Mouse (Mus musculus) thymus, adult 2 months (tissue): ENCODE results near the gene Lta. TPM values are rescaled to one million over a fixed set of nuclear protein-coding genes. Genes with fewer than 3 reads are reported as not detected.

Experiments used
- DNase-seq: peaks from one replicate; pipeline ENCODE4 v3.0.0; 2021
- H3K27ac ChIP-seq: fragments of 200-500 bp; 2 replicates; pipeline ENCODE4 v1.5.1; 2012; ENCODE audit warnings: low read length, control low read depth; ENCODE audit not compliant: control insufficient read depth, insufficient read depth
- H3K27me3 ChIP-seq: fragments of 200-500 bp; 2 replicates; pipeline ENCODE4 v1.6.1; 2012; ENCODE audit warnings: mild to moderate bottlenecking, low read length, moderate library complexity, mixed read lengths; ENCODE audit not compliant: control insufficient read depth, insufficient read depth
- H3K36me3 ChIP-seq: fragments of 200-500 bp; 2 replicates; pipeline ENCODE4 v1.6.1; 2012; ENCODE audit warnings: mild to moderate bottlenecking, low read length, moderate library complexity; ENCODE audit not compliant: control insufficient read depth, insufficient read depth
- H3K4me1 ChIP-seq: fragments of 200-500 bp; replicated peaks from 2 replicates; pipeline ENCODE4 v1.6.1; 2012; ENCODE audit warnings: low read length; ENCODE audit not compliant: control insufficient read depth, insufficient read depth
- H3K4me3 ChIP-seq: fragments of 200-500 bp; 2 replicates; pipeline ENCODE4 v1.5.1; 2012; ENCODE audit warnings: mild to moderate bottlenecking, low read length, control low read depth, moderate library complexity; ENCODE audit not compliant: control insufficient read depth, insufficient read depth
- CTCF ChIP-seq: fragments of 200-500 bp; IDR thresholded peaks from 2 replicates; pipeline ENCODE4 v1.5.1; 2012; ENCODE audit warnings: mild to moderate bottlenecking, control low read depth, low read length, moderate library complexity, borderline replicate concordance; ENCODE audit not compliant: control insufficient read depth, poor library complexity, insufficient read depth; ENCODE audit errors: extremely low read depth
- POLR2A ChIP-seq: fragments of 200-500 bp; IDR thresholded peaks from 2 replicates; pipeline ENCODE4 v1.6.1; 2012; ENCODE audit warnings: mild to moderate bottlenecking, low read length, control low read depth, moderate library complexity; ENCODE audit not compliant: control insufficient read depth, poor library complexity, insufficient read depth; ENCODE audit errors: extremely low read depth
- WGBS: fragments of 180-500 bp; shearing (Covaris S2); methylation state at CpG from one replicate; pipeline ENCODE4 v1.1.7; 2018; 5-methylcytosine and 5-hydroxymethylcytosine counted together
- polyA plus RNA-seq: library from polyadenylated mRNA; depleted of rRNA; stranded (reverse); fragments of >200 nt; gene quantifications from 2 replicates; pipeline ENCODE4 v1.2.3, GENCODE M21; 2012

Gene Lta
- polyA plus RNA-seq, 1 experiment, result 14.4 TPM

DNA sequence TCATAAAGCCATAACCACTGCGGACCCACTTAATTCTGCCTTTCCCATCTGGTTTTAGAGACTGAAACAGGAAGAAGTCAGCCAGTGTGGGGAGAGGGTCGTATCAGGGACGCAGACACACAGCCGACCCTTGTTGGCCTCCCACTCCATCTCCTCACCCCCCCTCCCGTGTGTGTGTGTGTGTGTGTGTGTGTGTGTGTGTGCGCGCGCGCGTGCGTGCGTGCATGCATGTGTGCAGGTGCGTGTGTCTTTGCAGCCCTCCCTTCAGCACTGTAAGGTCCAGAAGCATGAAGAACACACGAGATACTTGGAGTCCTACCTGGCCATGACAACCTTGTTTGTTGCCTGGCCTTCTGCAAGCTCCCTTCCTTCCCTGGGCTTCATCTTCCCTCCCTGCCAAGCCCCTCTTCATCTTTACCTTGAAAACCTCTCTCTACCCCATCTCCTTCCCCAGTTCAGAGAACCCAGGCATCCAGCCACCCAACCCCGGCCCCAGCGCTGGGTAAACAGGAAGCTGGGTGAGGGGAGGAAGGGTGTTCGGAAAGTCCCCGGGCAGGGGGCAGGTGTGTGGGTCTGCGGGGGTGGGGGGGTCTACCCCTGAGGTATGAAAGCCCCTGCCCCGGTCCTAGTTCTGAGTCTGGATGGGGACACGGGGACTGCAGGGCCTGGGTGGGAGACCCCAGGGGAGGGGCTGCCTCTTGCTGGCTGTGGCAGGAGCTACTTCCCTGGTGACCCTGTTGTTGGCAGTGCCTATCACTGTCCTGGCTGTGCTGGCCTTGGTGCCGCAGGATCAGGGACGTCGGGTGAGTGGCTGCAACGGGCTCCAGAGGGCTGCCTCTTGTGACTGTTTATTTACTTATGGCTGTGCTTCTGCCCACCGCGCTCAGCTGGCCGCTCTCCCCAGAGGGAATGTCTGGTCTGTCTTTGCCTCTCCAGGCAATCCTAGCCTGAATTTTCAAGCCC is 11.0 kb downstream of the Lta start, which contains the start of gene Ltb:
Ltb (plus strand) TSS at position 559 of the 963 bp plus-strand sequence.
- DNase-seq, result peak; percentile 91
- Histone ChIP-seq H3K27ac (peak within 1 kb of the TSS; percentile 96), H3K4me3 (peak within 1 kb of the TSS; percentile 67), H3K27me3 (no peaks in the 10 kb centered on the region), H3K36me3 (no peaks in the 10 kb centered on the region), H3K4me1 (peaks cover 50% of the 10 kb centered on the region)
- TF ChIP-seq POLR2A (peak; percentile 88), CTCF (no peak)
- 4% methylated on average over 28 of the region's 28 CpGs for WGBS

DNA sequence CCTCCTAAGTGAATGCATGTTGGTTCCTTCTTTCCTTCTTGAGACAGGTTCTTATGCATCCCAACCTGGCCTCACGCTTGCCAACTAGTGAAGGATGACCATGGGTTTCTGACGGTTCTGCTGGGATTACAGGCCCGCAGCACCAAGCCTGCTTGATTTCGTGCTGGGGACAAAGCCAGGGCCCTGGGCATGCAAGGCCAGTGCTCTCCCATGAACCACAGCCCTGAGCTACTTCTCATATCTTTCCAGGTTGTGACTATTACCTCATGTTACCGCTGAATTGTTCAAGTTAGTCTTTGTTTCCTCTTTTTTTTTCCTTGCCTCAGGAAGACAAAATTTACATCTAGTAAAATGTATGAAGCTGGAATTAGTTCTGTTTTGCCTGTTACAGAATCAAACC is 12.2 kb downstream of the Lta start:
- TF ChIP-seq CTCF (no peak), POLR2A (no peak)
- no peak for DNase-seq
- peaks cover 53% of the 10 kb centered on the region for H3K4me1 ChIP-seq
- no peaks in the 10 kb centered on the region for H3K27me3 ChIP-seq
- 62% methylated on average over 5 of the region's 5 CpGs for WGBS
- H3K27ac ChIP-seq, result peak overlapping the region; percentile 96
- H3K36me3 ChIP-seq, result no peaks in the 10 kb centered on the region
- H3K4me3 ChIP-seq, result no peak overlapping the region

DNA sequence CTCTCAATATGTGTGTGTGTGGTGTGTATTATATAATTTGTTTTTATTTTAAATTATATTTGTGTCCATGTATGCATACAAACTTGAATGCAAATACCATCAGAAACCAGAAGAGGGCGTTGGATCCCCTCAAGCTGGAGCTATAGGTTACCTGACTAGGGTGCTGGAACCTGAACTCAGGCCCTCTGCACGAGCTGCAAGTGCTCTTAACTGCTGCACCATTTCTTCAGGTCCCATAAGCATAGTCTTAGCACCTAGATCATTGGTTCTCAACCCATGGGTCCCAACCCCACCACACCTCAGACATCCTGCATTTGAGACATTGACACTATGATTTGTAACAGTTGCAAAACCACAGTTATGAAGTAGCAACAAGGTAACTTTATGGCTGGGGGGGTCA is 13.4 kb downstream of the Lta start:
- no peaks in the 10 kb centered on the region for H3K36me3 ChIP-seq
- H3K4me3 ChIP-seq, result no peak overlapping the region
- H3K27me3 ChIP-seq, result no peaks in the 10 kb centered on the region
- WGBS, result 81% methylated on average over 2 of the region's 2 CpGs
- TF ChIP-seq POLR2A, result no peak
- no peak for TF ChIP-seq CTCF
- DNase-seq, result no peak
- peaks cover 52% of the 10 kb centered on the region for H3K4me1 ChIP-seq
- no peak overlapping the region for H3K27ac ChIP-seq

DNA sequence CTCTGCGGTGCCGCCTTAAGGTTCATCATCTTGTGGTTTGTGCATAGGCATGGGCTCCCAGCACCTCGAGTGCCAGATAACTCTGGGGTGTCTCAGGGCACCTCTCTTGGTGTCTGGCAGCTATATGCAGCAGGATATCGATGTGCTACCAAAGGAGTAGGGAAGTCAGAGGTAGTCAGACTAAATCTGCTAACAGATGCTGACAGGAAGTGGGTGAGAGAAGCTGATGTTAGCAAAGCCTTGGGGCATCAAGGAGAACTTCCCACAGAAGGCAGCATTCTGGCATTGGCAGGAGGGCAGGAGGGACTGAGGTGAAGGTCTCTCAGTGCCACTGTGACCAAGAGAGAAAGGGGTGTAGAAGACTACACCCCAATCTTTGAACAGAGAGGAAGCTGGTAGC is 15.1 kb downstream of the Lta start:
- Histone ChIP-seq H3K36me3 (no peaks in the 10 kb centered on the region), H3K4me3 (no peak overlapping the region), H3K4me1 (peaks cover 58% of the 10 kb centered on the region), H3K27me3 (no peaks in the 10 kb centered on the region), H3K27ac (peak overlapping the region; percentile 97)
- TF ChIP-seq CTCF, result no peak
- no peak for TF ChIP-seq POLR2A
- 9% methylated on average over 4 of the region's 4 CpGs for WGBS
- DNase-seq, result peak; percentile 57

DNA sequence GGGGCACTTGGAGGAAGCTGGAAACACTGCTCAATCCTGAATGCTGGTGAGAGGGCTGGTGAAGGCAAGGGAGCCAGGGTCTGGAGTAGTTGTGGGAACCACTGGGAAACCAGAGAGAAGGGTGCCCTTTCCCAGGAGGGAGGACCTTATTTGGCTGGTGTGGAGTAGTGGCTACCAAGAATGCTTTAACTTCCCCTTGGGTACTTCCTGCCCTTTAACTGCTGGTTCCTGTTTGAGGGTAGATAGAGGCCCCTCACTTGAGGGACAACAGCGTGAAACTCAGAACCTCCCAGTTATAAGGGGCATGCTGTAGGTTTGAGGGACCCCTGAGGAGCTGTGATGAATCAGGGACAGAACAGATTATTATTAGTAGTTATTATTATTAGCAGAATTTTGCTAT is 16.0 kb downstream of the Lta start:
- Histone ChIP-seq H3K27me3 (no peaks in the 10 kb centered on the region), H3K4me1 (peaks cover 66% of the 10 kb centered on the region), H3K4me3 (no peak overlapping the region), H3K27ac (peak overlapping the region; percentile 97), H3K36me3 (no peaks in the 10 kb centered on the region)
- WGBS, result 14% methylated on average over 1 of the region's 1 CpGs
- no peak for DNase-seq
- TF ChIP-seq POLR2A, result no peak
- TF ChIP-seq CTCF, result no peak

DNA sequence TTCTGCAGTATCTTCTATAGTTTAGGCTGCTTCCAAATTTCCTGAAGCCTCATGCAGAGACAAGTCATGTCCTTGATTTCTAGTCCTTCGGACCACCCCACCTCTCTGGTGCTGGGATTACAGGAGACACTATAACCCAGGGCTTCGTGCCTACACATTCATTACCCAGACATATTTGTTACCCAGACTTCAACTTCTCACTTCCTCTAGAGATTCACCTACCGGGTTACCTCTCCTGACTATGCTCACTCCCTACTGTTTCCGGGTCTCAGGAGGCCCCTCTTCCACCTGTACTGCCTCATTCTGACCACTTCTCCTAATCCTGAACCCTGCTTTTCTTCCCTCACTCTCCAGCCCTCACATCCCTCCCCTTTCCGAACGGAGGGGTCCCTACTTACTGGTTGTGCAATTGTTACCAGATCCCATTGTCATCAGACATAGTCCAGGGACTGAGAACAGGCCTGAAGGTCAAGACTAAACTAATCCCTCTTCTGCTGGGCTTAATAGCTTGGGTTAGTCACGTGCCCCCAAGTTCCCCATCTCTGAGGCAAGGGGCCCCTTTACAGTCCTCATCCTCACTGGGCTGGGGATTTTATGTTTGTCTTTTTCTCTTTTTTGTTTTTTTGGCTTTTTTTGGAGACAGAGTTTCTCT is 17.1 kb downstream of the Lta start, which contains the start of gene Lst1:
Lst1 (minus strand) TSS at position 481 of the 652 bp plus-strand sequence.
- H3K27me3 ChIP-seq, result no peaks in the 10 kb centered on the region
- no peaks in the 10 kb centered on the region for H3K36me3 ChIP-seq
- peaks cover 58% of the 10 kb centered on the region for H3K4me1 ChIP-seq
- DNase-seq, result peak; percentile 13
- TF ChIP-seq POLR2A, result no peak
- TF ChIP-seq CTCF, result no peak
- no peak within 1 kb of the TSS for H3K4me3 ChIP-seq
- peak within 1 kb of the TSS; percentile 97 for H3K27ac ChIP-seq
- 39% methylated on average over 7 of the region's 7 CpGs for WGBS
